Mouse (Mus musculus): ENCODE measurements around the gene Usb1. TPM values are rescaled to one million over a fixed set of nuclear protein-coding genes. Genes with fewer than 3 reads are reported as not detected.
"Not testable (repeated sequence)": the region's sequence is repeated elsewhere in the genome, so short reads cannot be mapped to it uniquely, and the experiment has no call there.

Usb1 gene
- polyA plus RNA-seq, 1 experiment from 2014 or later = 33.0 TPM

GRCm38 (mm10) chr8:95362272-95362671 lies 30.2 kb downstream of the Usb1 start:
- Histone ChIP-seq H3K27ac (peak overlapping the region; percentile 83), H3K27me3 (ENCODE audit: insufficient read depth, poor library complexity, severe bottlenecking) (no peaks in the 10 kb centered on the region), H3K4me1 (peaks cover 83% of the 10 kb centered on the region), H3K4me3 (no peak overlapping the region), H3K36me3 (peaks cover 14% of the 10 kb centered on the region; the same call in 1 of the 2 replicates), H3K9me3 (no peaks in the 10 kb centered on the region)
- 63% methylated on average over 6 of the region's 6 CpGs for WGBS
- DNase-seq (ENCODE audit: low spot score) = no peak

DNA sequence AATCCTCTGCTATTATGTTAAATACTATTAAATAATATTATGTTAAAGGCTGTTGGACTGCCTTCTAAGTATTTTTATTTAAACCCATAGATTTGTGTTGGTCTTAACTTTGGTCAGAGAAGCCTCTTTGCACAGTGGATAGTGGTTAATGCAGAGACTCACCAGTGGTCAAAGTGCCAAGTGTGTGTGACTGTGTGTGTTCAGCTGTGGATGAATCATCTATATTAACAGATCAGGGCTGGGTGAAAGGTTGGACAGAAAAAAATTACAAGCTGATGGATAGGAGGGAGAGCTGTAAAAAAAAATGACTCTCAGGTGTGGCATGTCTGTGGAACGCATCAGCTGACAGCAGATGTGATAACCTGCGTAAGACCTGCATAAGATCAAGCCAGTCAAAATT lies 31.8 kb downstream of the Usb1 start:
- DNase-seq (ENCODE audit: low spot score) = no peak
- no peak overlapping the region for H3K27ac ChIP-seq
- H3K4me1 ChIP-seq = peaks cover 74% of the 10 kb centered on the region
- no peak overlapping the region for H3K4me3 ChIP-seq
- peaks cover 29% of the 10 kb centered on the region for H3K36me3 ChIP-seq
- H3K9me3 ChIP-seq = no peaks in the 10 kb centered on the region
- no peaks in the 10 kb centered on the region for H3K27me3 ChIP-seq (ENCODE audit: insufficient read depth, poor library complexity, severe bottlenecking)
- 94% methylated on average over 2 of the region's 2 CpGs for WGBS

DNA sequence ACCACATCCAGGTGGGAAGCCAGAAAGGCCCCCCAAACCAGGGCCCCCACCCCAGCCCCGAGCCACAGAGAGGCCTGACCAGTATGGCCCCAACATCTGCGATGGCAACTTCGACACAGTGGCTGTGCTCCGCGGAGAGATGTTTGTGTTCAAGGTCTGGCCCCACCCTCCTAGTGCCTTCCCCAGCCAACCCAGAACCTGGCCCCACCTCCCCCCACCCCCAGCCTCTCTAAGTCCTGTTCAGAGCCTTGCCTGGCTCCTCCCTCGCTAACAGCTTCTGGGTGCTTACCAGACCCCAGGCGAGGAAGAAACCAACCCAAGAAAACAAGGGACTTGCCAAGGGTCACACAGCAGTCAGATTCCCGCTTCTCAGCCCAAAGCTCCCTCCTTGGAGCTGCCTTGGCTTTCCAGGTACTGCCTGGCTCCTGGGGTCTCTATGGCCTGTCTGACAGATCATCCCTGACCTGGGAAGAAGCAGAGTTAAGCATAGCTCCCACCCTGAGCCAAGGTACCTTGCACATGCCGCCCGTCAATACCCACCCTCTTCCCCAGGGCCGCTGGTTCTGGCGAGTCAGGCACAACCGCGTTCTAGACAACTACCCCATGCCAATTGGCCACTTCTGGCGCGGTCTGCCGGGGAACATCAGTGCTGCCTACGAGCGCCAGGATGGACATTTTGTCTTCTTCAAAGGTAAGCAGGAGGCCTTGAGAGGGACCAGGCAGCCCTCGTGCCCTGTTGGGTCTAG lies 37.7 kb downstream of the Usb1 start:
- DNase-seq (ENCODE audit: low spot score) = no peak
- no peaks in the 10 kb centered on the region for H3K27me3 ChIP-seq (ENCODE audit: insufficient read depth, poor library complexity, severe bottlenecking)
- H3K27ac ChIP-seq = peak overlapping the region; percentile 71
- WGBS = 45% methylated on average over 20 of the region's 20 CpGs
- H3K36me3 ChIP-seq = peaks cover 87% of the 10 kb centered on the region
- H3K4me3 ChIP-seq = peak overlapping the region; percentile 35
- peaks cover 75% of the 10 kb centered on the region for H3K4me1 ChIP-seq
- H3K9me3 ChIP-seq = no peaks in the 10 kb centered on the region

DNA sequence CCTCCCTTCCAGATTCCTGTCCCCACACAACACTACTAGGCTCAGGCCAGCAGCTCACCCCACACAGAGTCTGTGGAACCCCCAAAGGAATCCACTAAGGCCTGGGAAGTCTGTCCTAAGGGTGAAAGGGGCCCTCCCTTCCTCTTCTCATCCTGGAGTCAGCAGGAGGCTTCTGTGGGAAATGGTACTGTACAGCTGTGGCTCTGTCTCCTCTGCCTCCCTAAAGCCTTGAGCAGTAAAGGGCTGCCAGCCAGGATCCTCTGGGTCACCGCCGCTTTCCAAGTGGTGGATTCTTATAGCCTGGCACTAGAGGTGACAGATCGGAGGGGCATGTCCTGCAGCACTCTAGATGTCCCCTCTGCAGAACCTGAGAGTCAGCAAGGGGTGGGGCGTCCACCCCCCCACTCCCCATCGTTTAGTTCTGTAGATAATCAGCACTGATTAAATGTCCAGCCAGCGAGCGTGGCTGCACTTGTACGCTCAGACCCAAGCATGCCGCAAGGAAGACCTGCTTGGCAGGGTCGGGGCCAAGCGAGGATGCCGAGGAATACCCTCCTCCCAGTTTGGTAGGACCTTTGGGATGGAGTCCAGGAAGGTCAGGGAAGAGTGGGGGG lies 41.4 kb downstream of the Usb1 start:
- Histone ChIP-seq H3K4me3 (no peak overlapping the region), H3K36me3 (peaks cover 65% of the 10 kb centered on the region), H3K27ac (peak overlapping the region; percentile 30), H3K27me3 (ENCODE audit: insufficient read depth, poor library complexity, severe bottlenecking) (no peaks in the 10 kb centered on the region), H3K4me1 (peaks cover 76% of the 10 kb centered on the region), H3K9me3 (no peaks in the 10 kb centered on the region)
- WGBS = 54% methylated on average over 12 of the region's 12 CpGs
- DNase-seq (ENCODE audit: low spot score) = no peak

DNA sequence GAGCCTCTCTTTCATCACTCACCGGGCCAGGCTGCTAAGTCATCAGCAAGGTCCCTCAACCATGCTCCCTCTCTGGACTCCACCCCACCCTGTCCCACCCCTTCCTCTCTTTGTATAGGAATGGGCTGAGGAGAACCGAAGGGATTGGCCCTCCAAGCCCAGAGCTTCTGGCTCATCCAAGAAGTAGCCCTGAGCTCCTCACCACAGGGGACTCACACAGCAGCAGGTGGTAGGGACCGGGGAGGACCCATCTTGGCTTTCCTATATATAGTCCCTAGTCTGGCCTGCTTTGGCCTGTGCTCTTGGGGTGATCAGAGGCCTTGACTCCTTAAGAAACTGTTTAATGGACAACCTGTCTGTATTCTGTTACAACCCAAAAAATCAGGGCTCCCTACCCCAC lies 42.3 kb downstream of the Usb1 start:
- DNase-seq (ENCODE audit: low spot score) = no peak
- H3K4me3 ChIP-seq = no peak overlapping the region
- no peaks in the 10 kb centered on the region for H3K9me3 ChIP-seq
- H3K27ac ChIP-seq = peak overlapping the region; percentile 48
- H3K27me3 ChIP-seq (ENCODE audit: insufficient read depth, poor library complexity, severe bottlenecking) = no peaks in the 10 kb centered on the region
- H3K4me1 ChIP-seq = peaks cover 67% of the 10 kb centered on the region
- peaks cover 55% of the 10 kb centered on the region for H3K36me3 ChIP-seq
- 76% methylated on average over 3 of the region's 3 CpGs for WGBS

DNA sequence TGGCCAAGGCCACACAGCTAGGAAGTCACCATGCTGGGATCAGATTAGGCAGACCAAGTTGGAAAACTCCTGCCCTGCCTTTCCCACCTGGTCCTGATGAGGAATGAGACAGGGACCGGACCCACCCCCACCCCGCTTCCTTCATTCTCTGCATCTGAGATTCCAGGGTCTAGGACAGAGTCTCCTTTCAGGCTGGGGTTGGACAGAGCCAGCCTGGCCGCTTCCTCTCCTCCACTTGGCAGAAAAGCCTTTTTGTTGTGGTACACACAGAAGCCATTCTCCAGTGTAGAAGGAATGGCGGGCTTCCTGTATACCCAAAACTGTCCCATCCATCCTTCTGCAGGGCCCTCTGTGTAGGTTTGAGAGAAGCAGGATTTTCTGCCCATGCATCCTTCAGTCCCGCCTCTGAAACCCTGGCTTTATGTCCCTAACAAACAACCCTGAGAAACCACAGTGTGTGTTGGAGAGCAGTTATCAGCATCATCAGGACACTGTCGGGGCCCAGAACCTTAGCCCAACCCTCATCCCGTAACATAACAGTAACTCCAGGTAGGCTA lies 43.4 kb downstream of the Usb1 start:
- no peak overlapping the region for H3K4me3 ChIP-seq
- H3K27ac ChIP-seq = no peak overlapping the region
- H3K4me1 ChIP-seq = peaks cover 57% of the 10 kb centered on the region
- H3K27me3 ChIP-seq (ENCODE audit: insufficient read depth, poor library complexity, severe bottlenecking) = no peaks in the 10 kb centered on the region
- H3K9me3 ChIP-seq = no peaks in the 10 kb centered on the region
- WGBS = 80% methylated on average over 7 of the region's 7 CpGs
- DNase-seq (ENCODE audit: low spot score) = no peak
- H3K36me3 ChIP-seq = peaks cover 45% of the 10 kb centered on the region

GRCm38 (mm10) chr8:95376309-95376999 lies 44.4 kb downstream of the Usb1 start:
- 71% methylated on average over 12 of the region's 12 CpGs for WGBS
- H3K27ac ChIP-seq = no peak overlapping the region
- H3K4me1 ChIP-seq = peaks cover 52% of the 10 kb centered on the region
- no peak for DNase-seq (ENCODE audit: low spot score)
- H3K36me3 ChIP-seq = peaks cover 35% of the 10 kb centered on the region
- H3K27me3 ChIP-seq (ENCODE audit: insufficient read depth, poor library complexity, severe bottlenecking) = no peaks in the 10 kb centered on the region
- H3K9me3 ChIP-seq = no peaks in the 10 kb centered on the region
- H3K4me3 ChIP-seq = no peak overlapping the region

GRCm38 (mm10) chr8:95377101-95377500 lies 45.0 kb downstream of the Usb1 start:
- H3K27ac ChIP-seq = peak overlapping the region; percentile 84
- peaks cover 50% of the 10 kb centered on the region for H3K4me1 ChIP-seq
- DNase-seq (ENCODE audit: low spot score) = no peak
- peak overlapping the region; percentile 35; the same call in 1 of the 2 replicates for H3K4me3 ChIP-seq
- peaks cover 29% of the 10 kb centered on the region for H3K36me3 ChIP-seq
- H3K27me3 ChIP-seq (ENCODE audit: insufficient read depth, poor library complexity, severe bottlenecking) = no peaks in the 10 kb centered on the region
- WGBS = 66% methylated on average over 4 of the region's 4 CpGs
- no peaks in the 10 kb centered on the region for H3K9me3 ChIP-seq

DNA sequence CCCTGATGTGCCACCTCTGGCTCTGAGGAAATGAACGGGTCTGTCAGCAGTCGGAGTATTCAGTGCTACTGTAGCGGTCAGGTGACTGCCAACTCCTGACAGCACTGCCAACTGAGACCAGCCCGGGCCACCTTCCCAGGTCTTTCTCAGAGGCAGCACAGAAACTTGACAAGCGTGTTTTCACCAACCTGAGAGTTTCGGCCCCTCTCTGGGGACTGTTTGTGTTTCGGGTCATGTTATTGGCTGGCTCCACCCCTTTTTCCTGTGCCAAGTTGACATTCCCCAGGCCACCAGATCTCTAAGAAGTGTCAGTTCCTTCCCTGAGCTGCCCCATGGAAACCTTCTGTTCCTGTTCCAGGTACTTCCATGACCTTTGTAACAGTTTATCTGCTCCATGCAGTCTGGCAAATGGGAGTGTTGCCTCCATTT lies 45.8 kb downstream of the Usb1 start:
- Histone ChIP-seq H3K9me3 (no peaks in the 10 kb centered on the region), H3K36me3 (peaks cover 21% of the 10 kb centered on the region), H3K27me3 (ENCODE audit: insufficient read depth, poor library complexity, severe bottlenecking) (no peaks in the 10 kb centered on the region), H3K4me3 (peak overlapping the region; percentile 35), H3K27ac (peak overlapping the region; percentile 84), H3K4me1 (peaks cover 44% of the 10 kb centered on the region)
- peak; percentile 89 for DNase-seq (ENCODE audit: low spot score)
- WGBS = 11% methylated on average over 7 of the region's 7 CpGs

DNA sequence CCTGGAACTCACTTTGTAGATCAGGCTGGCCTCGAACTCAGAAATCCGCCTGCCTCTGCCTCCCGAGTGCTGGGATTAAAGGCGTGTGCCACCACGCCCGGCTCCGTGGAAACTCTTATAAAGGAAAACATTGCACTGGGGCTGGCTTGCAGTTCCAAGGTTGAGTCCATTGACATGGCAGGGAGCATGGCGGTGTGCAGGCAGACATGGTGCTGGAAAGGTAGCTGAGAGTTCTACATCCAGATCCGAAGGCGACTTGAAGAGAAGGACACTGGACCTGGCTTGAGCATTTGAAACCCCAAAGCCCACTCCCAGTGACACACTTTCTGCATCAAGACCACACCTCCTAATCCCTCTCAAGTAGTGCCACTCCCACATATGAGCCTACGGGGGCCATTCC lies 46.8 kb downstream of the Usb1 start:
- not testable (repeated sequence) for H3K4me3 ChIP-seq; DNase-seq (ENCODE audit: low spot score); H3K27ac ChIP-seq; H3K9me3 ChIP-seq; H3K27me3 ChIP-seq (ENCODE audit: insufficient read depth, poor library complexity, severe bottlenecking)
- 96% methylated on average over 11 of the region's 11 CpGs for WGBS
- Histone ChIP-seq H3K4me1 (peaks cover 34% of the 10 kb centered on the region), H3K36me3 (peaks cover 10% of the 10 kb centered on the region; the same call in 1 of the 2 replicates)

GRCm38 (mm10) chr8:95380953-95381352 lies 48.9 kb downstream of the Usb1 start:
- no peaks in the 10 kb centered on the region for H3K36me3 ChIP-seq
- no peaks in the 10 kb centered on the region for H3K27me3 ChIP-seq (ENCODE audit: insufficient read depth, poor library complexity, severe bottlenecking)
- H3K27ac ChIP-seq = no peak overlapping the region
- H3K4me1 ChIP-seq = peaks cover 26% of the 10 kb centered on the region
- H3K4me3 ChIP-seq = no peak overlapping the region
- H3K9me3 ChIP-seq = no peaks in the 10 kb centered on the region
- DNase-seq (ENCODE audit: low spot score) = no peak

DNA sequence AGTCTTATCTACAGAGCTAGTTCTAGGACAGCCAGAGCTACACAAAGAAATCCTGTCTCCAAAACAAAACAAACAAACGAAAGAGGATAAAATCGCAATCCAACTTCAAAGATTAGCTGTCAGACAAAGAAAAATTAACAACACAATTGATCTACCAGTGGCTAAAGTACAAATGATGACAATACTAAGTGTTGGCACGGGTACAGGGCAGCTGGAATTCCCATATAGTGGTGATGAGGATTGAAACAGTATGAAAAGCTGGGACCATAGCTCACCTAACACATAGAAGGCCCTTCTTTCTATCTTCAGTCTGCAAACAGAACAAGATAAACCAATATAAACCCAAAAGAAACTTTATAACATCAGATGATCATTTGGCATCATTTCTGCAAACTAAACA lies 49.5 kb downstream of the Usb1 start:
- Histone ChIP-seq H3K27me3 (ENCODE audit: insufficient read depth, poor library complexity, severe bottlenecking) (no peaks in the 10 kb centered on the region), H3K36me3 (no peaks in the 10 kb centered on the region), H3K4me1 (peaks cover 19% of the 10 kb centered on the region), H3K27ac (no peak overlapping the region), H3K4me3 (no peak overlapping the region), H3K9me3 (no peaks in the 10 kb centered on the region)
- WGBS = 78% methylated on average over 3 of the region's 3 CpGs
- no peak for DNase-seq (ENCODE audit: low spot score)

- H3K36me3 ChIP-seq = no peaks in the 10 kb centered on the region
- H3K4me3 ChIP-seq = no peak overlapping the region
- H3K4me1 ChIP-seq = no peaks in the 10 kb centered on the region
- whole genome bisulfite sequencing = 88% methylated on average over 3 of the region's 3 CpGs
- no peaks in the 10 kb centered on the region for H3K9me3 ChIP-seq
- H3K27me3 ChIP-seq (ENCODE audit: insufficient read depth, poor library complexity, severe bottlenecking) = no peaks in the 10 kb centered on the region
- H3K27ac ChIP-seq = no peak overlapping the region
- DNase-seq (ENCODE audit: low spot score) = no peak
These were observed 52.4 kb downstream of the Usb1 start for GRCm38 (mm10) chr8:95384501-95384900.

Data from heart, embryonic 10.5 days (tissue).